Mouse (Mus musculus): ENCODE results near the gene Vmn1r215.
"Not testable (repeated sequence)": the region's sequence is repeated elsewhere in the genome, so short reads cannot be mapped to it uniquely, and the experiment has no call there.

DNA sequence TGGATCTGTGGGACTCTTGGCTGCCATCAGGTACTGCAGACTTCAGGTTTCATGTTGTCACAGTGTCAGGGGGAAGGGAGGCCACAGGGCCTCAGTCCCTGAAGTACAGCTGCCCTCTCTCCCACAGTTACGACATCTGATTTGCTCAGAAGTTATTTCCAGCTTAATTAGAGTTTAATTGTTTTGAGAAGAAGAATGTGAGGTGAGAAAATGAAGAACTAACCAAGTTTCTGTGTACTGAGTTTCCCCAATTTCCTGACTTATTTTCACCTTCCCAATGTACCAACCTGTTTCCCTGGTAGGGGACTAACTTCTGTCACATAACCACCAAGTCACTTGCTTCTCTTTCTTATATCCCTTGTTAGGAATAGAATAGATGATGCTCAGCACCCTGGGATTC lies 50.3 kb downstream of the Vmn1r215 start, which contains the start of gene Vmn1r217:
- TF ChIP-seq CTCF, EP300 (IDR thresholded peaks at IDR 0.05; ENCODE audit: low read depth): not testable (repeated sequence)

Measured in heart, postnatal 0 days (tissue).